Mouse (Mus musculus) brown adipose tissue, adult 24 weeks (tissue): ENCODE measurements around the gene Sh2b3. TPM values are rescaled to one million over a fixed set of nuclear protein-coding genes. Genes with fewer than 3 reads are reported as not detected.

Source experiments
- H3K27ac ChIP-seq: fragments of 200-500 bp; replicated peaks from 2 replicates; pipeline ENCODE4 v1.5.1; 2012; ENCODE audit warnings: low read depth, mild to moderate bottlenecking, low read length
- H3K4me1 ChIP-seq: fragments of 200-500 bp; 2 replicates; pipeline ENCODE4 v1.6.1; 2012; ENCODE audit warnings: low read length, mixed read lengths; ENCODE audit not compliant: control insufficient read depth, insufficient read depth, insufficient read length
- H3K4me3 ChIP-seq: fragments of 200-500 bp; 2 replicates; pipeline ENCODE4 v1.5.1; 2012; ENCODE audit warnings: low read depth, mild to moderate bottlenecking, low read length, moderate library complexity; ENCODE audit not compliant: insufficient read depth
- polyA plus RNA-seq: library from polyadenylated mRNA; stranded (reverse); fragments of >200 nt; gene quantifications from 2 replicates; pipeline ENCODE4 v1.2.4, GENCODE M21; 2012; ENCODE audit not compliant: missing spikeins, insufficient read depth, insufficient read length

Sh2b3 gene
- polyA plus RNA-seq, 1 experiment: 7.9 TPM

DNA sequence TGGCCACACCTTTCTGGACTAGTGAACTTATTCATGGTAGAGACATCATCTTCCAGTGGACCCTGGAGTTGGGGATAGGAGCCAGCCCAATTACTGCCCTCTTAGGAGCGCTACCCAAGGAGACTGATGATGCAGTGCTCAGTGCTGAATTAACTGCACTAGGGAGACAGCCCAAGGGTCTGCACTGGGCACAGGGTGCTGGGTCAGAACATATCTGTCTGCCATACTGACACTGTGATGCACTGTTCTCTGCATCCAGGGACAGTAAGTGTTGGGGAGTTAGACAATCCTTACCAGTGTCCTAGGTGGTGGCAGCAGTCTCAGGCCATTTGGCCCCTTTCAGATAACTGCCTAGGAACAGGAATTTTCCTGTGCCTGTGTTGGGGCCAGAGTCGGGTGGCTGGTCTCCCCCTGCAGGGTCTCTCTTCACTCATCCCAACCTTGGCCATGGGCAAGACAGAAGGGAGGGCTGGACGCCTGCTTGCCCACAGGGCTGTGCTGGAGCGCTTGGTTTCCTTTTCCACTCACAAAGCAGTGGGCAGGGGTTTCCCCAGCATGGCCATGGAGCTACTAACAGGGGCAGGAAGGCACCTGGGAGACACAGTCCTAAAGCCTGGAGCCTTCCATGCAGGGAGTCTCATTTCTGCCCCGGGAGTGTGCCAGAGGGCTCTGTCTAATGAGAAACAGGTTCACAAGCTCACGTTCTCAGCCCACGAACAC, 14.5 kb downstream of the Sh2b3 start:
- peaks cover 54% of the 10 kb centered on the region for H3K4me1 ChIP-seq
- peak overlapping the region; percentile 67 for H3K27ac ChIP-seq
- H3K4me3 ChIP-seq: no peak overlapping the region

DNA sequence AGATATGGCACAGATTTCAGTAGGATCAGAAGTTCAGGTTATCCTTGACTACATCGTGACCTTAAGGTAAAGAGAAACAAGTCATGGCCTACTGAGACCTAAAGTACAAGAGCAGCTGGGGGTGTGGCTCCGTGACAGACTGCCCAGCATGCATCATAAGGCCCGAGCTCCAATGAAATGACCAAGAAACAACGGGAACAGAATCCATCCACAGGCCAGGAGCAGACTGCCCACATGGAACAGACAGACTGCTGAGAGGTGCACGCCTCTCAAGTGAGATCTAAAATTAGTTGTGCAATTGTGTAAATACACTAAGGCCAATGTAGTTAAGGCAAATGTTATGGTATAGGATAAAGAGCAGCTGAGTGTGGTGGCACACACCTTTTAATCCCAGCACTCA, 15.9 kb downstream of the Sh2b3 start:
- Histone ChIP-seq H3K4me1 (peaks cover 46% of the 10 kb centered on the region), H3K27ac (no peak overlapping the region), H3K4me3 (no peak overlapping the region)

- Histone ChIP-seq H3K4me1 (peaks cover 43% of the 10 kb centered on the region), H3K4me3 (no peak overlapping the region), H3K27ac (no peak overlapping the region)
Observed at GRCm38 (mm10) chr5:121821116-121821515, 16.3 kb downstream of the Sh2b3 start.

DNA sequence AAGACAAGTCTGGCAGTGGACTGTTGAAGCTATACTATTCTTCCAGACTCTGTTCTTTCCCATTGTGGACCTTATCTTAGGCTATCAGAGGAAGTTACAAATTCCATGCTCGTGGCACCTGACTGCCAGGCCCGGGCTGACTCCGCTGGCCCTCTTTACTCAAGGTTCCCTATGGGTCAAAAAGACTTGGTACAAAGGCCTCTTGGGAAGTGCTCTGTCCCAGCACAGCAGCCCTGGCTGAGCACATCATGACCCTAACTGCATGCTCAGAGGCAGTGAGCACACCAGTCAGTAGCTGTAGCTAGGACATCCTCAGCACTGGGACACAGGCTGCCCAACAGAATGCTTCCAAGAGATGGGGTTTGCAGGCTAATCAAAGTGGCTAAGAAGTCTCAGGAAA, 16.8 kb downstream of the Sh2b3 start:
- peaks cover 40% of the 10 kb centered on the region for H3K4me1 ChIP-seq
- no peak overlapping the region for H3K4me3 ChIP-seq
- H3K27ac ChIP-seq: no peak overlapping the region

- no peak overlapping the region for H3K4me3 ChIP-seq
- H3K4me1 ChIP-seq: peaks cover 36% of the 10 kb centered on the region
- H3K27ac ChIP-seq: 0 out of 2 replicates have a peak overlapping the region, but pooled peaks have one; percentile 11
Observed at GRCm38 (mm10) chr5:121820161-121820560, 17.3 kb downstream of the Sh2b3 start.

- 0 out of 2 replicates have a peak overlapping the region, but pooled peaks have one; percentile 11 for H3K27ac ChIP-seq
- no peak overlapping the region for H3K4me3 ChIP-seq
- H3K4me1 ChIP-seq: peaks cover 32% of the 10 kb centered on the region
Observed at GRCm38 (mm10) chr5:121819559-121819958, 17.9 kb downstream of the Sh2b3 start.

DNA sequence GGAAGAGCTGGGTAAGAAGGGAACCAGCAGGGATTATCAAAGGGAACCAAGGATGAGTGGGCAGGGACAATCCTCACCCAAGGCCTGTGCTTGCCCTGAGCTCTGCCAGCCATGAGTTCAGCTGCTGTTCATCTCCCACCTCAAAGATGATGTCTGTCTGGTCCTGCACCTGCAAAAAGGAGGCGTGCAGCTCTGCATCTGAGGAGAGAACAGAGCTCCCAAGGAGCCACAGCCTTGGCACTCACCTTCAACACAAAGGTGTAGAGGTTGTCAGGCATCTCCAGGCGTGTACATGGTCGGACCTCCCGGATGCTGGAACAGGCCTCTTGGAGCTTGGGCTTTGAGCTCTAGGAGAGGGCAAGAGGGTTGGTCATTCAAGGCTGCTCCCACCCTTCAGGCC, 18.6 kb downstream of the Sh2b3 start:
- H3K27ac ChIP-seq: no peak overlapping the region
- no peak overlapping the region for H3K4me3 ChIP-seq
- peaks cover 25% of the 10 kb centered on the region for H3K4me1 ChIP-seq

GRCm38 (mm10) chr5:121818401-121818800, 19.0 kb downstream of the Sh2b3 start:
- no peak overlapping the region for H3K4me3 ChIP-seq
- no peak overlapping the region for H3K27ac ChIP-seq

DNA sequence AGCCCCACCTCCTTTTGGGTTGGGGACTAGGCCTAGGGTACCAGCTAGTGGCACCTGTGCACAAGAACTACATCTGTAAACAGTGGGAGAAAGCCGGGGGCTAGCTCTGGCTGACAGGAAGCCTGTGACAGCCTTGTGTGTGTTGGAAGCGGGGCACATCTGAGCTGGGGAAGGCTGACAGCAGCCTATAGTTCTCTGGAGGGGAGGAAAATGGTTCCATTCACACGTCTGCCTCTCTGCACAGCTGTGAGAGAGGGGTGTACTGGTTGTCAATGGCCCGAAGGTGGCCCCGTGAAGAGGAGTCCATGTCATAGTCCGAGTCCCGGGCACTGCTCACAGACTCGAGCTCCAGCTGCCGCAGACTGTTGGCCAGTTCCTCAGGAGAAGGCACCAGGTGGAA, 19.9 kb downstream of the Sh2b3 start:
- H3K4me3 ChIP-seq: no peak overlapping the region
- H3K4me1 ChIP-seq: peaks cover 12% of the 10 kb centered on the region
- no peak overlapping the region for H3K27ac ChIP-seq

More at GRCm38 (mm10) chr5:121818401-121818800, 19.0 kb downstream of the Sh2b3 start:
- H3K4me1 ChIP-seq: peaks cover 21% of the 10 kb centered on the region

DNA sequence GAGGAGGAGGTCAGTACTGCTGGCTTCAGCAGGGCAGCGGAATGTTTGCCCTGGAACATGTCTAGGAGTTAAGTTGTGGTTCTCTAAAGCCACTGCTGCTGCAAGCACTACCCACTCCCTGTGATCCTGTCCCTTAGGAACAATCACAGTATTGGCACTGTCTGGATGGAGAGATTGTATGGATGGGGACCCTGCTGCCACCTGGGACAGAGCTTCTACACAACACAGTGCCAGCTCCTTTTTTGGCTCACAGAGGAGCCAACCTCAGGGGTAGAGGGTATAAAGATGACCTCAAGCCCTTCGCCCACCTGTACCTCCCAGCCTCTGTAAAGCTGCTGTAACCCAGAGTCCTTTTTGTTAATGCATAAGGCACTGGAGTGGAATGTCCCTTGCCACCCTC, 20.8 kb downstream of the Sh2b3 start:
- no peak overlapping the region for H3K4me3 ChIP-seq
- peaks cover 18% of the 10 kb centered on the region for H3K4me1 ChIP-seq
- H3K27ac ChIP-seq: no peak overlapping the region

DNA sequence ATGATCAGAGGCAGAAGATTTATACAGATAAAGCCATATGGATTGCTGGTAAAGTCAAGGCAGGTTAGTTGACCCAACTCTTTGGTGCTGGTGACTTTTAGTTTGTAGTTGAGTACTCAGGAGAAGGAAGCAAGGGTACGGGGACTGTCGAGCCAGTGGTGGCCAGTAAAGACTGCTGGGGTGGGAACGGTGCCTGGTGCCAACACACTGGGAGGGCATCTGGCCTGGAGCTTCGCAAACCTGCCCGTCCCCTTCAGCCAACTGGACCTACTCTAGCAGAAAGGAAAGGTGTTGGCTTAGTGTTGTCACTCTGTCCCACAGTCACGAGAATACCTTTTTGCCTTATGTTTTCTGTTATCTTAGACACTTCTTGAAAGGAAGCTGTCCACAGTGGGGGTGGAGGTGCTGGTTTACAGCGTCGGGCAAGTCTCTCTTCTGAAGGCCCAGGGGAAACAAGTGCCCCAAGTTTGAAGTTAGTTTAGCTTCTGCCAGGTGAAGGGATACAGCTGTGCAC, 21.5 kb downstream of the Sh2b3 start:
- Histone ChIP-seq H3K4me1 (peaks cover 21% of the 10 kb centered on the region), H3K27ac (no peak overlapping the region), H3K4me3 (no peak overlapping the region)

- peaks cover 15% of the 10 kb centered on the region for H3K4me1 ChIP-seq
- H3K27ac ChIP-seq: no peak overlapping the region
- H3K4me3 ChIP-seq: no peak overlapping the region
Observed at GRCm38 (mm10) chr5:121815067-121815466, 22.4 kb downstream of the Sh2b3 start.

GRCm38 (mm10) chr5:121813744-121814143, 23.7 kb downstream of the Sh2b3 start:
- no peak overlapping the region for H3K4me3 ChIP-seq
- H3K4me1 ChIP-seq: peaks cover 17% of the 10 kb centered on the region
- H3K27ac ChIP-seq: no peak overlapping the region

- no peak overlapping the region for H3K27ac ChIP-seq
- no peak overlapping the region for H3K4me3 ChIP-seq
- peaks cover 17% of the 10 kb centered on the region for H3K4me1 ChIP-seq
Observed at GRCm38 (mm10) chr5:121812526-121813243, 24.8 kb downstream of the Sh2b3 start.

DNA sequence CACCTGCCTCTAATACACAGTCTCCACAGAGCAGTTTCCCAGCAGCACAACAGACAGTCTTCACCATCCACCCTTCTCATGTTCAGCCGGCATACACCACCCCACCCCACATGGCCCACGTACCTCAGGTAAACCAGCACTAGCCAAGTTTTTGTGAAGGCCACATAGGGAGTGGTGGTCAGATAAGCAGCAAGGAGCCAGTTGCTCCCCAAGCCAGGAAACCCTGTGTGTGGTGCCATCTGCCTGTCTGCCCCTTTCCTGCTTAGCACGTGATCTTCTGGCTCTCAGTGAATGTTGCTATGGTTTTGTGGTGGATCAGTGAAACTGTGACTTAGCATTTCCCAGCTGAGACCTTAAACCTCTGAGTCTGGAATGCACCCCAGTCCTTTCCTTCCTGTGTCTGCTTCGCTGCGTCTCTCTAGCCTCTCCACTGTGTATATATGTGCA, 25.9 kb downstream of the Sh2b3 start:
- Histone ChIP-seq H3K4me3 (no peak overlapping the region), H3K27ac (no peak overlapping the region), H3K4me1 (peaks cover 17% of the 10 kb centered on the region)
